Mouse (Mus musculus) lung, postnatal 14 days (tissue): ENCODE measurements around the gene Frmpd4.
A peak's percentile ranks its signal among the peaks of the same experiment; 100 is the strongest.

Experiments used
- DNase-seq: peaks from one replicate; pipeline ENCODE4 v3.0.0; 2021

Gene Frmpd4

DNA sequence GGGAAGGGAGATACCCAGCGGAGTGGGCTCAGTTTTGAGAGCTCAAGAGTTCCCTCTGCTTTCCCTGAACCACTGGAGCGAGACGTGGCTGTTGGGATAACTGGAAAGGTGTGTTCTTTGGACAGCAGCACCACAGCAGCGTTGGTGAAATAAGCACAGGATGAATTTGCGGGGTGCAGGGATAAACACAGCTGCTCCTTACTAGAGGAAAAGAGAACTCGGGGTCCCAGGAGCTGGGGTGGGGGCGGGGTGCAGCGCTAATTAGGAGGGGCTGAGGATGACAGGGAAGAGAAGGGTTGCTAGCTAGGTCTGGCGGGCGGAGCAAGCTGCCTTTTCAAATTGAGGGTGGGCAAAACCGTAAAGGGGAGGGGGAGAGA, 453.5 kb downstream of the Frmpd4 start:
- DNase-seq: no peak

DNA sequence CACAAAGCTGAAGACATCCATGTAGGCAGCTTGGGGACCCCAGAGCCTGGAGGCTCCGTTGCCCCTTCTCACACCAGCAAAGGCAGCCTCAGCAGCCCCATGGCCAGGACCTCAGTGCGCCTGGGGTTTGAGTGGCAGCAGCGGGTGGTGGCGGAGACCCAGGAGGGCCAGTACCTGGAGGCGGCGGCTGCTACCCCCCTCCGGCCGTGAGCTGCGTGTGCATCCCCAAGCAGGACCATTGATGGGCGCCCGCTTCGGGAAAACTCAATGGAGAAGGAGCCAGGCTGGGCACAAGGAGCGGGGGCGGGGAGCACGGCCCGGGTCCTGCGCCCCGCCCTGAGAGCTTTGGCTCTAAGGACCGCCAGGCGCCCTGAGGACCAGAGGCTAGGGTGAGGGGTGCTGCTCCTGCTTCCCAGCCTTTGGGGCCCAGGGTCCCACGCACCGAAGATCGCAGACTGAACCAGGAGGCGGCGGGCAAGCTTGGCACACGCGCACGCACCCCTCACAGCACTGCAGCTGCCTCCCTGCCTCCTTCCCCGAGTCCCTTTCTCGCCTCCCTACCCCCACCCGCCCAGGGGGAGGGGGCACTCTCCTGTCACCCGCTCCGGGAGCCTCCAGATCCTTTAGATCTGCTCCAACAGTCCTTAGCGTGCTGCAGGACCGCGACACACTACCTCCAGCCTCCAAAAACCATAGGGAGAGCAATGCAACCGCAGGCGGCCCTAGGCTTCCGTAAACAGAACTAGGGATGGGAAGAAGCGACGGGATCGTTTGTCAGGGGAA, 454.0 kb downstream of the Frmpd4 start:
- no peak for DNase-seq

DNA sequence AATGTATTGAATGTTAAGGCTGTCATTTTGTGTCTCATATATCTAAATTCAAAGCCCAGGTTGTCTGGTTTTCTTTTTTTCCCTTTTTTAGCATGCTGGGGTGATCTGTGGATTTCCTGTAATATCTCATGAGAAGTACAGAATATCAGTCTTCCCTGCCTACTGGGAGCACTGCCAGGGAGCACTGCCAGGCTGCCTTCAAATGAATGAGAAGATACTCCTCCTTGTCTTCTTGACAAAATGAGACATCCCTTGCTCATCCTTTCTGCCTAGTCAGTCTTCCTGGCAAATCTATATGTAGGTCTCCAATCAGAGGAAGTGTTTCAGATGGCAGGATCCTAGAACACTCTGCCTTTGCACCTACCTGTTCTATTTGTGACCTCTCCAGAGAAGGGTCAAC, 535.4 kb downstream of the Frmpd4 start:
- no peak for DNase-seq

DNA sequence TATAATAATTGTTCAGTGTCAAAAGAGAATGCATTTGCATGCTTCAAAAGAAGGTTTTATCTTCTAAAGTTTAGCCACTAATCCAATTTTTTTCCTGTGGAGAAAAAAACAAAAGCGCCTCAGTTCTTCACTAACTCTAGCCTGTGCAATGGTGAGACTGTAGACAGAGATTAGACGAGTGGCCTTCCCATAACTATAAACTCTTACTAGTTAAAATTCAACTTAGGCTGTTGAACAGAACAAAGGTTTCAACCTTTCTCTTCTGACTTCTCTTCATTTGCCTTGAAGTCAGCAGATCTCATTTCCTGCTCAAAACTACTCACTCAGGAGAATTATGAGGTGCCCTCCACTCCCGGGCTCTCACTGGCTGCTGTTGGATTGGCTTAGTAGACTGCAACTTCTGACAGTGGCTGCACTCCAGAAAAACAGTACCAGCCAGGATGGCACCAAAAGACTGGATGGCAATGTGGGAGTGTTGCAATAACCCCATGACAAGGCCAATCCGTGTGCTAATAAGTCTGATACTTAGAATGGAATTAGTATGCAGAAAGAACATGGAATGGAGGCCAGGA, 556.4 kb downstream of the Frmpd4 start:
- no peak for DNase-seq

DNA sequence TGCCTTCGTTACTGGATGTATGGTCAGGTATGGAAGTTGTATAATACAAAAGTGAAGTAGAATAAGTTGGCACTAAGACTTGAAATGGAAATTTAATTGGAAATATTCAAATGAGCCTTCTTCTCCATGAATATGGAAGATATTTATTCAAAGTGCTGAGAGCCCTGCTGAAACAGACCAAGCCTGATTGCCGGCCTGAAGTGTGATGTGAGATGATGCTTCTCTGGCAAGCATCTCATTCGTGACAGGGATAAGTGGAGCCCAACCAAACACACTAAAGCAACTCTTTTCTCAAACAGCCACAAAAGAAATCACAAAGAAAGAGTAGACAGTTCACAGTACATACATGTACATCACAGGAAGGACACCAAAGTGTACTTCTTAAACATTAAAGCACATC, 559.2 kb downstream of the Frmpd4 start:
- no peak for DNase-seq

DNA sequence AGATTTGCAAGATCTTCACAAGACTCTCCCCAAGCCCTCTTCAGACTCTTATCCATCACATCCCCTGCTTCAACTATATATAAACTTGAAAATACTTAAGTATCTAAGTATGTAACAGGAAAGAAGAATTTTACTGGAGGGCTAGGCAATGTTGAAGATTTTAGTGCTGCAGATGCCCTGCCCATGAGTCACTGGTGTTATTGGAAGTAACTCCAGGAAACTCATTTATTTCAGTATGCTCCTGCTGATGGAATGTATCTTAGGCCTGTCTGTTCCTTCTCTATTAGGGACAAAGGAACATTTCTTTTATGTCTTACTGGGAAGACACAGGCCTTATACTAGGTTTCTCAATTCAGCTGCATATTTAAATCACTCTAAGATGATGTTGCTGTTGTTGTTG, 592.2 kb downstream of the Frmpd4 start:
- no peak for DNase-seq

DNA sequence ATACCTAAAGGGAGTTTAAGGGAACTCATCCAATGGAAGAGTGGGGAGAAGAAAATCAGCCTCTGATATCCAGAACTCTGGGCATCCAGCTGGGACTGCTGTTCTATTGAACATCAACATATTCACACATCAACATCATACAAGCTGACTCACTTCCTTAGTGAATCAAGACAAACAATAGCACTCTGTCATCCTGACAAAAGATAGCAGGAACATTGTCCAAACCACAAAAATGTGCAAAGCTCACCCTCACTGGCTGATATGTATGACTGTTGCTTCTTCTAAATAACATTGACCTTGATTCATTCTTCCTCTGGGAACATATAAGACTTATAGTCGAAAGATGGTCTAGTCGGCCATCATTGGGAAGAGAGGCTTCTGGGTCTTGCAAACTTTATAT, 625.8 kb downstream of the Frmpd4 start:
- DNase-seq: no peak

DNA sequence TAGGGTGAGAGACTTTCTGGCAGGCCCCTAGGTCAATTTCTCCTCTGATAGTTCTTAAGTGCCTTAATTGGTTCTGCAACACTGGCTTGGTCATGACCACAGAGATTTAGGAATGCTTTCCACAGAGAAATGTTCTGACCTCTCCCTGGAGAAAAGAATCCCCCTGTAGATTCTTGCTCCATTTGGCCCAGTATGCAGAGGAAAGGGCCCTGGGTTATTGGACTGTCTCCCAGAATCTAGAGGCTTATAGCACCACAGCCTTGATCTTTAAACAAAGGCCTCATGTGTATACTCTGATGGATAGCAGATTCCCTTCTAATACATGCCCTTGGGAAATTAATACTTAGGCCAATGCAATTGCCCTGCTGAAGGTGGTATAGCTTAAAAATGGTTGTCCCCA, 667.5 kb downstream of the Frmpd4 start:
- no peak for DNase-seq

DNA sequence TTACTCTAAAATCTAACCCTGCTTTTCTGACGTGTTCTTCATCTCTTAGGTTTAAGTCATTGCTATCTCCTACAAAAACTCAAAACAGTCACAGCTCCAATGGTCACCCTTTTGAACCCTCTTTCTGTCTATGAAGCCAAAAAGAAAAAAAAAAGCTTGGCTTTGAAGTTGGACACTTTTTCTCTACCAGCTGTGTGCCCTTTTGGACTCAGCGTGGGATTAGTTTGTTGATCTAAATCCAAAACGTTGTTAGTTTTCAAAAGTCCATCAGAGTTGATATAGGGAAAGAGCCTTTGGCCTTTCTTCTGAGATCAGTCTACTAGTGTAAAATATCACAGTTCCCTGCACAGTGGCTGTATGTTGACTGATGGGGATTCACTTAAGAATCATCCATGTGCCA, 676.0 kb downstream of the Frmpd4 start:
- no peak for DNase-seq

DNA sequence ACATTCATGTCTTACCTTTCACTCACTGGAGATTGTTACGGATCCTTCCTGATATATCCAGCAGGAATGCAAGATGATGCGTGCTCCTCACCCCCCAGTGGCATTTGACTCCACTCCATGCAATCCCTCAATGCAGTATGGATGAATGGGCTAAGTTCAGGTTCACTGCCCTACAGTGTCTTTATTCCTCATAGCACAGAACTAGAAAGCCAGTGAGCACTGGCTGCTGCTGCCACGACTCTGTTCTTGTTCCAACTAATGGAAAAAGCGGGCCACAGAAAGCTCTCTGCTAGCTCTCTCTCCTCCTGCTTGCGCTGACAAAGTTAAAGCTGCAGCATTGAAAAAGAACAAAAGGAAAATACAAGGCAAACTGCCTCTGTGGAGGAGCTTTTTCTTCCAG, 722.2 kb downstream of the Frmpd4 start:
- DNase-seq: no peak

DNA sequence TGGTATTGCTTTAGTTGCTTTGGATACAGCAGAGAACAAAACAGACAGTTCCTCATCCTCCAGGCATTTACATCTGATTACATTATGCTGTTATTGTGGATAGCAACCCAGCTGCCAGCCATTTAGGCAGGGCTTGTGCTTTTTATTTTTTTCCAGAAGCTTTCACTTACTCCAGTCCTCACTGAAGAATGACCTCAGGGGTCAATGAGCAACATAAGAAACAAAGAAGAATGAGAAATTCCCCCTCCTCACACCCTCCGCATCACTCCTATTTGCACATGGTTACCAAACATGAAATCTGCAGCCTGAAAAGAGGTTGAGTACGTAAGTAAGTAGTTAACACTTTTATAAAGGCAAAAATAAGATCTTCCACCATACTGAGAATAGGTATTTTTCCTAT, 744.5 kb downstream of the Frmpd4 start:
- DNase-seq: no peak

DNA sequence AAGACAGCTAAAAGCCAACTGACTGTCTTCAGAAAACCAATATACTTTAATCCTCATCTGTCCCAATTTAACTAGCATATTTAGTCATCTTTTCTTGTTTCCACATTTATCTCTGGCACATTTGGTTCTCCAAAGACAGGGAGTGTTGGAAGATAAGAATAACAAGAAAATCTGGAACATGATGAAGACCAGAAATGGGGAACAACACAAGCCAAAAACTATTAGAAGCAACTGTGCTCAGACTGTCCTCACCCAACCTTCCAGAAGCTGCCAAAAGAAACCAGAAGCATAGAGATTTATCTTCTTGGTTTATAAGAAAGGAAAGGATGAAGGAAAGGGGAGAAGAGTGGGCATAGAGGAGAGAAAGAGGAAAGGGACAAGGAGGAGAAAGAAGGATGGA, 748.6 kb downstream of the Frmpd4 start:
- DNase-seq: no peak

DNA sequence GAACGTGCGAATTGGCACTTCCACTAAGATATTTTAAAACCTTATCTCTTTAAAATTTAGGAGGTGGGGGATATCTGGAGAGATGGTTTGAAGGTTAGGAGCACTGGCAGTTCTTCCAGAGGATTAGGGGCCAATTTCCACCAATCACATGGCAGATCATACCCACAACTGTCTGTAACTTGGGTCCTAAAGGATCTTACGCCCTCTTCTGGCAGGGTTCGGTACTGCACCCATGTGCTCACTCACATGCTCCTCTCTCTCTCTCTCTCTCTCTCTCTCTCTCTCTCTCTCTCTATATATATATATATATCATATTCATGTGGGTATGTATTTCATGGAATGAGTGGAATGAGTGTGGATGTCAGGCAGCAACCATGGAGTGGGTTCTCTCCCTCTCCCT, 759.7 kb downstream of the Frmpd4 start:
- peak; percentile 22 for DNase-seq

DNA sequence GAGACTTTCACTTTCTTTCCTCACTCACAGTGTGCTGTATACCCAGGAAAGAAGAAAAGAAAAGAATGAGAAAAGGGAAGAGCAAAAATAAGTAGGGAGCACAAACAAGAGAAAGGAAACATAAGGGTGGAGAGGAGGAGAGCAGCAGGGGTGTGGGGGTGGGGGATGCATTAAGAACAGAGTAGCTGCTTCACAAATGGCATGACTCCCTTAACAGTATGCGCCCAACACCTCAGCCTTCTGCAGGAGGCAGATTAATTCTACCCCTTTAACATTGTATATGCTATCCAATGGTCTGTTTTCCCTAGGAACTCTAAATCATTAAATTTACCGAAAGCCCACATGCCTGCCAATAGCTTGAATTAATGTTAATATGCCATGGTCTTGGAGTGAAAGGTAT, 766.9 kb downstream of the Frmpd4 start:
- no peak for DNase-seq

DNA sequence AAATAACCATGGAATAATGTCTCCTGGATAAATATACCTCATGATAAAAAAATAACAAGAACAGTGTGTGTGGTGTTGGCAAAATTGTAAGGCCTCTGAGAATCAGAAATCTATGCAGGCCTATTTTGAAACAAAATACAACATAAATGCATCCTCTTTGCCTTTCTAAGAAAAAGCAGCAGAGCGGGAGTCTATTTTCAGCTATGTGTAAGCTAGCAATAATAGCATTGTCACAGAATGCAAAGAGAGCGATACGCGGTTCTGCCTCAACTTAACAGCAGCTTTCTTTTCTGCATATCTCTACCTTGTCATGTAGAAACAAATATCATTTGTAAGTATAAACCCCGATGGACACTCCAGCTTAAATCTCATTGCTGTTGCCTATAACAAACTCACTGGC, 768.5 kb downstream of the Frmpd4 start:
- DNase-seq: no peak

DNA sequence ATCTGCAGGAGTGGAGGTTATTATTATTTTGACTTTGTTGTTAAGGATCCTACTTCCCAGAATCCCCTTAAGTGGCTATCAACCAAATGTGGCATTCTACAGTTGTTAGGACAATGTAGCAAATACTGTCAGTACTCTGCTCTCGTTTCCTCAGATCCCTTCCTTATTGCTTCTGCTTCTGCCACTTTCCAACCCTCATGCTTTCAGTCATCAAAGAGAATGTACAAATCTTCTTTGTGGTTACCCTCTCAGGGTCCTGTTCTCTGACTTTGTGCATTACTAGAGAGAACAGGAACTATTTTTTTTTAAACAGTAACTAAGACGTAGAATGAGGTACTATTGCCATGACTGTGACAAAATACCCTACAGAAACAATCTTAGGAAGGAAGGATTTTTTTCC, 788.3 kb downstream of the Frmpd4 start:
- no peak for DNase-seq

DNA sequence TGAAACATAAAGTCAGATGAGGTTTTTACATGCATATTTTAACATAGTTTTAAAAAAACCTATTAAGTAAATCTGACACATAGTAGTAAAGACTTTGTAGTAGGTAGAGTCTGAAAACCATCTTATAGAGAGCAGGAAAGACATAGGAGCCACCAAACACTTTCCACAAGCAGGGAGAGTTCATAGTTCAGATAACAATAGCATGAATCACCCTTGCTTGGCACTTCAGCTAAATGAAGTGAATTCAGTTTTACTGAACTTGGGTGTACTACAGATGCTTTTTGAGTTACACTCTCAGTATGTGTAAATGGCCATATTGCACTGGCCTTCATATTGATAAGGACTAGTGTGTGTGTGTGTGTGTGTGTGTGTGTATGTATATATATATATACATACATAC, 793.5 kb downstream of the Frmpd4 start:
- no peak for DNase-seq

DNA sequence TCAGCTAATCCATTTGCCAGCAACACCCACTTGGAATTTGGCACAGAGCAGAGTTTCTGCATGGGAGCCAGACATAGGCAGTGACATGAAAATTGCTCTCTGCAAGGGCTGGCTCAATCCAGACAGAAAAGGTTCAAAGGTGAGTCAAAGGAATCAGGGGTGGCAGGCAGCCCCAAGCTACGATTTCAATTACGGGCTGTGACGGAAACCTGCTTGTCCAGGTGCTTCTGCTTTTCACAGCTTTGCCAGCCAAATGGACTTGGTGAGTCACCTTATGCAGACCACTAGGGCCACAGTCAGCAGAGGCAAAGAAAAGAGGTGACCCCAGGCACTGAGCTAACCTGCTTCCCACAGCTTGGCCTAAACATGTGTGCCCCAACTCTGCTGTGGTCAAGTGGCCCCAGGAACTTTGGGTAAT, 857.5 kb downstream of the Frmpd4 start:
- DNase-seq: no peak

DNA sequence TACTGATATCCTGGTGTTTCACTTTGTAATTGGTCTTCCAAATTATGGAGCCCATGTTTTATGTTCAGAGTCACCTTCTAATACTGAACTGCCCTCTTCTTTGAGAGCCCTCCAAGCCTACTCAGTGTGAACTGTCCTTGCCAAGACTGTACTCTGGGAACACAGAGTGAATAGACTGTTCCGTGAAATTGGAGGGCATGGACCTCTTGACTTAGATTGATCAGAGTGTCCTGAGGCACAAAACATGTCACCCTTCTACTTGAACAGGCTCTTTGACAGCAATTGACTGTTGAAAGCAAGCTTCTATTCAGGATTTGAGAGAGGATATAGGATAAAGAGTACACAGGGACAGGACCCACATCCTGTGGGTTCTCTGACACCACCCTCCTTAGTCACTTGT, 857.9 kb downstream of the Frmpd4 start:
- DNase-seq: no peak

DNA sequence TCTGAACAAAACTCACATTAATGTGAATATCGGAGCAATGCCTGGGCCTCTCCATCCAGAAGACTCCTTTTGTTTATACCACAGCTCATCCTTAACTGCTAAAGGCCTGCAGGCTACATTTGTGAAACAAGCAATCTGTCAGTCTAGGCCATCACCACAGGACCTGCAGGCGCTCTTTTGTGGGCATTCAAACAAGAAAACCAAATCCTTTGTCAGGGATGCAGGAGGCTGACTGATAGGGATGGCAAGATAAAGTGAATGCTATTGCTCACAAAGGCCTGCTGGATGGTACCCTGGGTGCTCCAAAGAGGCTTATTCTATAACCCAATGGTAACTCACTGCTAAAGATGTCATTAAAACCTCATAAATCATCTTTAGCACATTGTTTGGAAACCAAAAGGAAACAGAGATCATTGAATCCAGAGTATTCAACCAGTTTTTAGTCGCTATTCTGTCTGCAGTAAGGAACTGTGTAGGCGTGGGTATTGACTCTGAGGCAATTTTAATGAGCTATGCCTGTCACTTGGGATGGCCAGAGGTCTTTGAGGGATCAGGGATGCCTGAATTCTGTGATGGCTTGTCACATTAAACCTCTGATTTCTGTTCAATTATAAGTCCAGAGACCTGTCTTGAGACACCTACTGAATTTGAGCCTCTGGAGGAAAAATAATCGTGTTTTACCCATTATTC, 922.1 kb downstream of the Frmpd4 start:
- no peak for DNase-seq

DNA sequence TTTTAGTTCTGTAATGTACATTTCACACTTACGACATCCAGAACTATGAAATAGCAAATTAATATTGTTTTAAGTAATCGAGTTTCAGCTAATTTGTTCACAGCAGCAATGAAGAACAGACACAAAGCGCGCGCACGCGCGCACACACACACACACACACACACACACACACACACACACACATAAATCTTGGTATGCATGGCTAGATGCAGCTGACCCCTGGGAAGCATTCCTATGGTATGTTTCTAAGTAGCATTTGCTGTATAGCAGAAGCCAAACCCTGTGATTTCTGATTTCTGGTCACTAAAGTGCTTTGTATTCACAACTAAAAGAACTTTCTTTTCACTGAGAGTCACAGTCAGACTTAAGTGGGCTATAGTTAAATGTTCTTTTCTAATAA, 922.8 kb downstream of the Frmpd4 start:
- DNase-seq: no peak

DNA sequence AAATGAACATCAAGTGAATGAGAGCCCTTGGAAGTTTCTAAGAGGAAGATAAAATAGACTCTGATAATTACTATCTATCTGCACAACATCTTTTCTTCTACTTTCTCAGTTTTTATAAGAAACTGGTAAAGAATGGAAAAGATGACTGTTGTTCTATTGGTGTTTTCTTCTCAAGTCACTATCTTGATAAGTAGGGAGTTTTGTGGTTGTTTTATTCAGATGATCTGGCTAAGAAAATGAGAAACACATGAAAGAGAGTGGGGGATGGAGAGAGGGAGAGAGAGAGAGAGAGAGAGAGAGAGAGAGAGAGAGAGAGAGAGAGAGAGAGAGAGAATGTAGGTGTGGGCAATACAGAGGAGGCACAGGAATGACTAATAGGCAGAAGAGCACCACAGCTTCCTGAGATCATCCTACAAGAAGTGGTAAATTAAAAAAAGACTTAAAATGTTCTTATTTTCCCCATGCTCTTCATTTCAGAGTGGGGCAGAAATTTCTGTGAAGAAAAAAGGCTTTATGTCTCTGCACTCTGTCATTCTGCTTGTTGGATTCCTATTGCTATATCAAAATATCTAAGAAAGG, 979.3 kb downstream of the Frmpd4 start:
- no peak for DNase-seq

DNA sequence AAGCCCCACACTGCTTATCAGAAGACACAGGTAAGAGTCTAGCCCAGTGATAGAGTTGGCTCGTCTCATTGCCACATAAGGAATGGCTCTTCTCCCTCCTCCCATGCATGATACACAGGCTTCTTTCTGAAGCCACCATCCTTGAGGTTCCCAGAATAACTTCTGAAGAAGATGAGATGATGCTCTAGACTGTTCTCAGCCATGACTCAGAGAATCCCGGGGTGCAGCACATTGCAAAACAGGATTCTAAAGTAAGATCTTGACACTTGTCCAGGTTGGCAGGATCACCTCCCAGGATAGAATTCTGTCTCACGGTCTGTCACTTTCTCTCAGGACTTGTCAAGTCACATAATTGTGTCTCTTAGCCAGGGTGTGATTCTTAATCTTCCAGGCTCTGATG, 1024.2 kb downstream of the Frmpd4 start:
- no peak for DNase-seq

DNA sequence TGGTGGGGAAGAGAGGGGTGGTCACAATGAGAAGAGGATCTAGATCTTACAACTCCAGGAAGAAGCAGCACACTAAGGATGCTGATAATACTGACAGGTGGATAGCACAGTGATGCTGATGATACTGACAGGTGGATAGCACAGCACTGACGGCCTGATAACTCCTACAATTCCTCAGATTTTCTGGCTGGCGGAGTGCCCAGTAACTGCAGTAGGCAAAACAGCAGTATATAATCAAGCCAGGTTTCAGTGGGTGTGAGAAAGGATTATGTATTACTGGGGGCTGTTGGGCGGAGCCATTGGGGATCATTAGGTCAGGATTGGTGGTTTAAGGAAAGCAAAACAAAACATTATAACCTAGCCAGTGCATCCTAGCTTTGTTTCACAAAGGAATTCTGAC, 1053.9 kb downstream of the Frmpd4 start:
- DNase-seq: no peak
